Mouse (Mus musculus) retina, postnatal 1 day (tissue): ENCODE measurements around the gene Card11.

Experiments
- DNase-seq: peaks from one replicate; pipeline ENCODE4 v3.0.0-alpha.2; 2012

The Card11 gene

DNA sequence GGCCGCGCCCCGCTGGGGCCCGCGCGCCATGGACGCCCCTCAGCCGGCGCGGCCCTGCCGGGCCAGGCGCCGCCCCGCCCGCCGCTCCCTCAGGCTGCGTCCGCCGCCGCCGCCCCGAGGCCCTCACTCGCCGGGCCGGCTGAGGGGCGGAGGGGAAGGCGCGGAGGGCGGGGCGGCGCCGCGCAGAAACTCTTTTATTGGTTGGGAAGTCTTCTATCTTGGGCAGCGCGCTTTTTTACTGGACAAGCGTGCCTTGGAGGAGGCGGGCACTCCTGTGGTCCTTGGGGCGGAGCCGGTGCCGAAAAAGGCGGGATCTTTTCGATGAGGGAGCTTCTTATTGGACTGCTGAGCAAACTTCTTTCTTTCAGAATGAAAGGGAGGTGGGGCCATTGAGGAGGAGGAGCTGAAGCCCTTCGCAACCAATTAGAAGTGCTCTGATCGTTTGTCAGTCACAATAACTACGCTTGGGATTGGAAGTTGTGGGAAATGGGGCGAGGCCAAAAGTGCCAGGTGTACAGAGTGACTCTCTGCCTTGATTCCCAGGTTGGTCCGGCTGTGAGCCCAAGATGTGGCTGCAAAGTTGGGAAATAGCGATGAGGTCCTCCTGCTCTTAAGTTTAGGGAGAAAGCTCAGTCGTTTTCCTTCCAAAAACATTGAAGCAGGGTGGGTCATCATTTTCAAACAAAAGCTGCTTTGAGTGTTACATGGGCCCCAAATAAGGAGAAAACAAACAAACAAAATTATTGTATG lies 169.9 kb downstream of the Card11 start, which contains the start of gene Gna12:
Gna12 (minus strand) TSS at position 118 of the 750 bp plus-strand sequence.
- DNase-seq, result peak; percentile 100

DNA sequence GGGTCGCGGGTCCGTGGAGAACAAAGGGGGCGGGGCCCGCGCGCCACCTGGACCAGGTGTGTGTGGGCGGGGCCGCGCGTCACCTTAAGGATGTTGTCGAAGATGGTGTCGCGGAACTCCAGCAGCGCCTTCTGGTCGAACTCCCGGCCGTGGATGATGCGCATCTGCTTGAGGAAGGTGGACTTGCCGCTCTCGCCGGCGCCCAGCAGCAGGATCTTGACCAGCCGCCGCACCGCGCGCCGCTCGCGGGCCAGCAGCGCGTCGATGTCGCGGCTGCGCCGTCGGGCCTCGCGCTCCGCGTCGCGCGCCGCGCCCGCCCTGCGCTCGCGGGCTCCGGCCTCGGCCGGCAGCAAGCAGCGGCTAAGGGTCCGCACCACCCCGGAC lies 170.5 kb downstream of the Card11 start:
- no peak for DNase-seq

DNA sequence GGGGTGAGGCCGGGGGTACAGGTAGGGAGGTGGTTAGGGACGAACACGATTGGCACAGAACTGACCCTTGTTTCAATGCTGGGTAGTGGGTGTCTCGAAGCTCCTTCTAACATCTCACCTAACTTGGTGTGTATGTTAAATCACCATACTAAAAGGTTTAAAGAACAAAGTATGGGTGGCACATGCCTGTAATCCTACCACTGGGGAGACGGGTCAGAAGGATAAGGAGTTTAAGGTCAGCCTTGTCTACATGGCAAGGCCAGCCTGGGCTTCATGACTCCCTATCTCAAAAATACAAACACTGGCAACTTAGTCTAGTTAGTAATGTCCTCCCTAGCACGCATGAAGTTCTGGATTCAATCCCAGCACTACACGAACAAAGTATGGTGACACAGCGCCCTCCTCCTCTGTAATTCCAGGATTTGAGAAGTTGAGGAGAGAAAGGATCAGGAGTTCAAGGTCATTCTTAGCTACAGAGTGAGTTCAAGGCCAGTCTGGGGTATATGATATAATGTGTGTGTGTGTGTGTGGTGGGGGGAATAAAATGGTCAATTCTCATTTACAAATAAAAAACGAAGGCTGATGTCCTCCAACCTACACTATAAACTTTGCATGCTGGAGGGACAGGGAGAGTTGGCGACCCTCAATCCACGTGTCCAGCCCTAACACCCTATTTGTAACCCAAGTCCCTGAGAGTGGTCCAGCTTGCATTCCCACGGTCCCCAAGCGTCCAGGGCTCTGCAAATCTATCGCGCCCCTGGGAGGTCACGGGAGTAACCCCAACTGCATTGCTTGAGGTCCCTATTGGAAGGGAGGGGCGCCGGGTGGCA lies 171.1 kb downstream of the Card11 start:
- peak; percentile 25 for DNase-seq

DNA sequence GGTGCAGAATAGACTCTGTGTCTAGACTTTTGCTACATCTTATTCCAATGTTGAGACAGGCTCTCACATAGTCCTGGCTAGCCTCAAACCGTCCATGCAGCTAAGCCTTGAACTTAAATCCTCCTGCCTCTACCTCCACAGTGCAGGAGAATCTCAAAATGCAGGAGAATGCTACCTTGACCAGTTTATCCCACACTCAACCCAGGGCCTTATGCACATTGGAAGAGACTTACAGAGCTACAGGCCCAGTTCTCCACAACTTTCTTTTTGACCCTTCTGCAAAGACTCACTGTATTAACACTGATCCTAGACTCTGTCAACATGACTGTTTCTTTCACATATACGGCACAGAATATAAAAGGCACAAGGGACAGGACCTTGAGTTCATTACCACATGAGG lies 172.0 kb downstream of the Card11 start:
- DNase-seq, result no peak

DNA sequence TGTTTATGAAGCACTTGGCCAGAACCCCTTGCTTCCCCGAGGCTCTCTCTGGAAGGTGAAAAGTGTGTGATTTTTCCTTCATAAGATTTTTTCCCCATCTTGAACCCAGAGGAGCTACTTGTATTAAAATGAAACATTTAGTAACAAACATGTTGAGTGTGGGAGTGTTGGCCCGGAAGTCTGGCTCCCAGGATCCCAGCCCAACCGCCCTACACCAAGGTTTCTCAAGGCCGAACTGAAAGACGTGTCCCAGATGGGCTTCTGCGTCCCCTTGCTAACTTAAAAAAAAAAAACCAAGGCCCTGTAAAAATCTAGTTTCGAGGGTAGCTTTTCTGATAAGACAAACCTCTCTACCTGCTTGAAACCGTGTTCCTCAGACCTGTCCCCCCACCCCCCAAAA lies 172.5 kb downstream of the Card11 start:
- no peak for DNase-seq

DNA sequence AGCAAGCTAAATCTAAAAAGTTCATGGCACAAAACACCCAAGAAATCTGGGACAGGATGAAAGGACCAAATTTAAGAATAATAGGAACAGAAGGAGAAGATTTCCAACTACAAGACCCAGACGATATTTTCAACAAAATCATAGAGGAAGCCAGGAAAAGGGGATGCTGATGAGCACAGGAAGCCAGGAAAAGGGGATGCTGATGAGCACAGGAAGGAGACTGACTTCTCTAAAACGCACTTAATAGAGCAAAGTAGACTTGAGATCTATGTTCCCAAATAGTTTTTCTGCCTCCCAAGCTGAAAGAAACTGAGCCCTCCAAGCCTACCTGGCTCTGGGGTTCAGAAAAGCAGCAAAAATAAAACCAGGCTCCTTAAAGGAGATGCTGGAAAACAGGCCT lies 173.0 kb downstream of the Card11 start:
- no peak for DNase-seq

DNA sequence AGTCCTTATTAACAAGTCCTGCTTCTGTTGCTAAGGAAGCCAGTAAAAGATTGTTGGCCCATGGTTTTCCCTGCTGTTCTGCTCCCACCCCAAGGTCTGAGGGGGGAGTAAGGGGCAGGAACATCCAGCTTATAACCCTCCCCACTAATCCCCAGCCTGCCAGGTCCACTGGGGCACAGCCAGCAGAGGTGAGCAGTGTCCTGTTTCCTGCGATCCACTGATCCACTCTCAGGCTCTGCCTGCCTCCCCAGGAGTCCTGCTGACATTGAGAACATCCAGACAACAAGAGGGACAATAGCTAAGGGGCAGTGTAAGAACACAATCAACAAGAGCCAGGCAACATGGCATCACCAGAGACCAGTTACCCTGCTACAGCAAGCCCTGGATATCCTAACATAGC lies 173.6 kb downstream of the Card11 start:
- peak; percentile 57 for DNase-seq

DNA sequence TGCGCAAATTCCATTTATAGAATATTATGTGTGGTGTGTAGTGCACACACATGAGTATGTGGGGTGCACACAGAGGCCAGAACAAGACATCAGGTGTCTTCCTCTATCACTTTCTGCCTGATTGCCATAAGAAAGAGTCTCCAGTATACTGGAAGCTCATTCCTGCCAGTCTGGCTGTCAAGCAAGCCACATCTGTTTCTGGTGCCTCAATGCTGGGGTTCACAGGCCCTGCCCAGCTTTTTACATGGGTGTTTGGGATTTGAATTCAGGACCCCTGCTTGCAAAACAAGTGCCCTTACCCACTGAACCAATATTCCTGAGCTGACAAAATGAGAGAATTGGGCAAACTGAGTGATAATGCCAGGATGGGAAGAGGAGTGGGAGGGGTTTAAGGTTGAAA lies 174.3 kb downstream of the Card11 start:
- DNase-seq, result no peak

DNA sequence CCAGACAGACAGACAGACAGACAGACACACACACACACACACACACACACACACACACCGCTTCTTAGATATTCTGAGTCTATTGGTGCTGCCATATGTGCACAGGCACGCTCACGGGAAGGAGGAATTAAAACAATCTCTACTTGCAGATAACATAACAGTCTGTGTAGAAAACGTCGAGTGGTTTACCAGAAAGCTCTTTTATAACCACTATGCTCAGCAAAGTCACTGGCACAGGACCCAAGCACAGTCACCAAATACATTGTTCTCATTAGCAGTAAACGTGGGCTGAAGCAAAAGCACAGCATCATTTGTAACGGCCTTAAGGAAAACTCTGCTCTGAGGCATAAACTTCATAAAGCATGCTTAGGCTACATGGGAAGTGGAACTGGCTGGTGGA lies 176.3 kb downstream of the Card11 start:
- no peak for DNase-seq

DNA sequence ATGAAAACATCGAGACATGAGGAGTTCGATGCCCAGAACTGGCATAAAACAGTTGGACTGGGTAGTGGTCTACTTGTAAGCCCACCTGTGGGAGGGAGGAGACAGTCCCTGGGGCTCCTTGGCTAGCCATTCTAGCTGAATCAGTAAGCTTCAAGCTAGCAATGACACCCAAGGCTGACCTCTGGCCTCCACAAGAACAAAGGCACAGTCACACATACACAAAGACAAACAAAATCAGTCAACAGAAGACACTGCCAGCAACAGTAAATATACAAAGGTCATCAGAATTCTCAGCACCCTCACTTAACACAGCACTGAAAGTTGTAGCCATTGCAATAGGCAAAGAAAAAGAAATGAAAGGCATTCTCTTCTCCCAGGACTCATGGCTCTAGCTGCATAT lies 177.0 kb downstream of the Card11 start:
- DNase-seq, result no peak
